Mouse (Mus musculus) stomach, embryonic 14.5 days (tissue): ENCODE data around the gene Rbks. TPM values are rescaled to one million over a fixed set of nuclear protein-coding genes. Genes with fewer than 3 reads are reported as not detected.

Experiments used
- ATAC-seq: fragments of 200-750 bp; cut with Nextera tagmentation; 2 replicates; pipeline ENCODE4 v1.8.0; 2017; ENCODE audit warnings: low read depth, moderate TSS enrichment; ENCODE audit not compliant: insufficient number of reproducible peaks, insufficient read depth, low FRiP score
- H3K27ac ChIP-seq: fragments of 300-500 bp; sonication (generic); 2 replicates; pipeline ENCODE4 v1.5.1; 2014; ENCODE audit warnings: mild to moderate bottlenecking, low read length, moderate library complexity, mixed read lengths
- H3K27me3 ChIP-seq: fragments of 300-500 bp; sonication (generic); 2 replicates; pipeline ENCODE4 v1.6.1; 2014; ENCODE audit warnings: low read length, control low read depth, mixed read lengths; ENCODE audit not compliant: control insufficient read depth, insufficient read depth
- H3K36me3 ChIP-seq: fragments of 300-500 bp; sonication (generic); 2 replicates; pipeline ENCODE4 v1.6.1; 2014; ENCODE audit warnings: mild to moderate bottlenecking, control low read depth, low read length, moderate library complexity, mixed read lengths; ENCODE audit not compliant: control insufficient read depth, insufficient read depth
- H3K4me1 ChIP-seq: fragments of 300-500 bp; sonication (generic); 2 replicates; pipeline ENCODE4 v1.6.1; 2014; ENCODE audit warnings: low read length, control low read depth, mixed read lengths; ENCODE audit not compliant: control insufficient read depth, insufficient read depth
- H3K4me2 ChIP-seq: fragments of 300-500 bp; sonication (generic); replicated peaks from 2 replicates; pipeline ENCODE4 v1.6.1; 2014; ENCODE audit warnings: low read depth, low read length, control low read depth
- H3K4me3 ChIP-seq: fragments of 300-500 bp; sonication (generic); 2 replicates; pipeline ENCODE4 v1.5.1; 2014; ENCODE audit warnings: low read depth, low read length, control low read depth
- H3K9ac ChIP-seq: fragments of 300-500 bp; sonication (generic); replicated peaks from 2 replicates; pipeline ENCODE4 v1.6.1; 2014; ENCODE audit warnings: low read depth, mild to moderate bottlenecking, control low read depth, low read length, moderate library complexity, mixed read lengths
- H3K9me3 ChIP-seq: fragments of 300-500 bp; sonication (generic); 2 replicates; pipeline ENCODE4 v1.6.1; 2016; ENCODE audit warnings: low read depth, low read length, control low read depth; ENCODE audit not compliant: control insufficient read depth
- WGBS: fragments of 180-500 bp; shearing (Covaris S2); extraction: QIAGEN DNeasy Blood & Tissue Kit; methylation state at CpG from one replicate; pipeline ENCODE4 v1.1.7; 2014; 5-methylcytosine and 5-hydroxymethylcytosine counted together
- polyA plus RNA-seq: library from polyadenylated mRNA; unstranded; fragments of >200 nt; fragmentation: Nextera tagmentation; extraction: Ambion mirVana; gene quantifications from 2 replicates; pipeline ENCODE4 v1.2.1, GENCODE M21; 2014

The Rbks gene
- polyA plus RNA-seq, 1 experiment from 2014 or later: 2.2 TPM

DNA sequence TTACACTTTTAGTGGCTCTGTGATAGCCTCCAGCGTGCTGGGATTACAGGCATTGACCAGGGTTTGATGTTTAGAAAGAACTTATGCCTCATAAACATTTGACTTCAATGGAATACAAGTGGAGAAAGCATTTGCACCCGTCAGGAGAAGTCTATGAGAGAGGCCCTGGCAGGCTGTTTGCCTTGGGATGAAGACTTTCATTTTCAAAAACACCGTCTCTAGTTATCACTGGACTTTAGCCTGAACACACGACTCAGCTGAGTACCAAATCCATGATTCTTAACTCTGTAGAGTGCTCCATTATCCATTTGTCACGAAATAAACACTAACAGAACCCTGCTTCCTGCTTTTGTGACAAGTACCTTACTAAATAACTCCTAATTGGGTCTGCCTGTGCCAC, 27.4 kb downstream of the Rbks start:
- WGBS: 38% methylated on average over 5 of the region's 5 CpGs
- no peak for ATAC-seq
- Histone ChIP-seq H3K4me2 (no peak overlapping the region), H3K9me3 (no peaks in the 10 kb centered on the region), H3K4me3 (no peak overlapping the region), H3K27ac (no peak overlapping the region), H3K4me1 (peaks cover 4% of the 10 kb centered on the region; the same call in 1 of the 2 replicates), H3K9ac (no peak overlapping the region), H3K36me3 (no peaks in the 10 kb centered on the region), H3K27me3 (no peaks in the 10 kb centered on the region)

- Histone ChIP-seq H3K27ac (no peak overlapping the region), H3K9me3 (no peaks in the 10 kb centered on the region), H3K9ac (no peak overlapping the region), H3K4me2 (no peak overlapping the region), H3K27me3 (no peaks in the 10 kb centered on the region), H3K4me3 (no peak overlapping the region), H3K36me3 (0 out of 2 replicates have a peak, but pooled peaks cover 2% of the 10 kb centered on the region), H3K4me1 (peaks cover 4% of the 10 kb centered on the region; the same call in 1 of the 2 replicates)
- no peak for ATAC-seq
- 89% methylated on average over 13 of the region's 13 CpGs for WGBS
Measured at GRCm38 (mm10) chr5:31668325-31668968, 29.0 kb downstream of the Rbks start.

- no peaks in the 10 kb centered on the region for H3K27me3 ChIP-seq
- peaks cover 4% of the 10 kb centered on the region; the same call in 1 of the 2 replicates for H3K4me1 ChIP-seq
- no peak for ATAC-seq
- H3K4me2 ChIP-seq: no peak overlapping the region
- 0 out of 2 replicates have a peak, but pooled peaks cover 2% of the 10 kb centered on the region for H3K36me3 ChIP-seq
- no peak overlapping the region for H3K9ac ChIP-seq
- WGBS: 21% methylated on average over 1 of the region's 1 CpGs
- H3K27ac ChIP-seq: no peak overlapping the region
- no peaks in the 10 kb centered on the region for H3K9me3 ChIP-seq
- H3K4me3 ChIP-seq: no peak overlapping the region
Measured at GRCm38 (mm10) chr5:31666176-31666575, 31.3 kb downstream of the Rbks start.

DNA sequence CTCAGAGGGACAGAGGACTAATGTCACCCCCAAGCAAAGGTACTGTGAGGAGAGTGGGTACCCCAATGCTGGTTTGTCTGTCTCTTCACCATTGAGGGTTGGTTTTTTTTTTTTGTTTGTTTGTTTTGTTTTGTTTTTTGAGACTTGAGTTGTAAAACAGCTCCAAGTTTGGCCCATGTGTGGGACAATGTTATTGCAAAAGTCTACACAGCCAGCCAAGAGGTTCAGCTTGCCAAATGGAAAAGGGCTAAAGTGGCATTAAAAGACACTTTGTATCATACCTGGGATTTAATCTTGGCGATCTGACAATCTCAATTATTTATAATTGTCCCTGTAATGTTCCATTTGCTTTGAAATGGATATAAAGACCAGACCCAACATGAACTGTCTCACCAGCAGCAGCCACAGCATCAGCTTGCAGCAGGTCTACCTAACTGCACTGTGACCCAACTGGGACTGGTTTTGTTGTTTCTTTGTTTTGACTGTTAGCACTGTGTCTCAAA, 41.7 kb downstream of the Rbks start:
- Histone ChIP-seq H3K4me1 (no peaks in the 10 kb centered on the region), H3K36me3 (no peaks in the 10 kb centered on the region), H3K4me3 (no peak overlapping the region), H3K9ac (no peak overlapping the region), H3K4me2 (no peak overlapping the region), H3K9me3 (peaks cover 4% of the 10 kb centered on the region; the same call in 1 of the 2 replicates), H3K27ac (no peak overlapping the region), H3K27me3 (no peaks in the 10 kb centered on the region)
- 75% methylated on average over 1 of the region's 1 CpGs for WGBS
- ATAC-seq: no peak

- Histone ChIP-seq H3K4me3 (no peak overlapping the region), H3K36me3 (no peaks in the 10 kb centered on the region), H3K27ac (no peak overlapping the region), H3K27me3 (no peaks in the 10 kb centered on the region), H3K9me3 (peaks cover 4% of the 10 kb centered on the region; the same call in 1 of the 2 replicates), H3K4me2 (no peak overlapping the region), H3K9ac (no peak overlapping the region), H3K4me1 (no peaks in the 10 kb centered on the region)
- ATAC-seq: no peak
- WGBS: 91% methylated on average over 2 of the region's 2 CpGs
Measured at GRCm38 (mm10) chr5:31650518-31651288, 46.7 kb downstream of the Rbks start.

- no peaks in the 10 kb centered on the region for H3K36me3 ChIP-seq
- no peak overlapping the region for H3K4me2 ChIP-seq
- no peaks in the 10 kb centered on the region for H3K27me3 ChIP-seq
- WGBS: 81% methylated on average over 2 of the region's 2 CpGs
- H3K27ac ChIP-seq: no peak overlapping the region
- H3K4me3 ChIP-seq: no peak overlapping the region
- no peaks in the 10 kb centered on the region for H3K9me3 ChIP-seq
- H3K4me1 ChIP-seq: no peaks in the 10 kb centered on the region
- no peak overlapping the region for H3K9ac ChIP-seq
- ATAC-seq: no peak
Measured at GRCm38 (mm10) chr5:31647327-31647726, 50.1 kb downstream of the Rbks start.

DNA sequence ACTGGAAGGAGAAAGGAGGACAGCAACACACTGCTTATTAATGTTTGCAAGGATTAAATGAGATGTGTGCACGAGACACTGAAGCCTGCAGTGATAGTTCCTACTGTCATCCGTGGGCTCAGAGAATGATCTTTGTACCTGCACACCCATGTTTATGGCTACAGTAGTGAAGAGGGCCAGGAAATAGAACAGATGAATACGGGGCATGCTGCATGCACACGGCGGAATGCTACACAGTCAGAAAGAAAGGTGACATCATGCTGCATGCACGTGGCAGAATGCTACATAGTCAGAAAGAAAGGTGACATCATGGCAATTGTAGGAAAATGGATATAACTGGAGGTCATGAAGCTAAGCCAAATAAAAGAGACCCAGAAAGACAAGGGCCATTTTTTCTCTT, 50.9 kb downstream of the Rbks start:
- H3K27ac ChIP-seq: no peak overlapping the region
- H3K27me3 ChIP-seq: no peaks in the 10 kb centered on the region
- H3K9ac ChIP-seq: no peak overlapping the region
- WGBS: 84% methylated on average over 6 of the region's 6 CpGs
- no peaks in the 10 kb centered on the region for H3K9me3 ChIP-seq
- H3K4me3 ChIP-seq: no peak overlapping the region
- ATAC-seq: no peak
- H3K4me1 ChIP-seq: no peaks in the 10 kb centered on the region
- no peaks in the 10 kb centered on the region for H3K36me3 ChIP-seq
- H3K4me2 ChIP-seq: no peak overlapping the region

DNA sequence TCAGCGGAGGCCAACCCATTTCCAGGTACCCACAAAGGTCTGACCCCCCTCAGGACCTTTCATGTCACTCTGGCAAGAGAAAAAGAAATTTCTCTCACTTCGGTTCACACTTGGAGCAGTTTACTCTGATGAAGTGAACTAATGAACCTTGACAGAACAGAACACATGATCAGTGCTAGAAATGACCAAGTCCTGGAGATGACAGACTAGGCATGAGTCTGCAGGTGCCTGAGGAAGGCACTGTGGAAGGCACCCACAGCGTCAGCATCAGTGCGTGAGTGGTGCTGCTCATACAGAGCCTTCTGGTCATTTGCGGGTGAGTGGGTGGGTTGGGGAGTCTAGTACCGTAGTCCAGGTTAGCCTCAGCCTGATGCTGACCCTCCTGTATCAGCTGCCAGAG, 51.6 kb downstream of the Rbks start:
- WGBS: 85% methylated on average over 6 of the region's 6 CpGs
- Histone ChIP-seq H3K27ac (no peak overlapping the region), H3K36me3 (no peaks in the 10 kb centered on the region), H3K4me3 (no peak overlapping the region), H3K9me3 (no peaks in the 10 kb centered on the region), H3K9ac (no peak overlapping the region), H3K4me1 (no peaks in the 10 kb centered on the region), H3K27me3 (no peaks in the 10 kb centered on the region), H3K4me2 (no peak overlapping the region)
- no peak for ATAC-seq
